Mouse (Mus musculus) gastrocnemius, postnatal 36 days (tissue): ENCODE data around the gene Ulk1. TPM values are rescaled to one million over a fixed set of nuclear protein-coding genes. Genes with fewer than 3 reads are reported as not detected.
"Not testable (repeated sequence)": the region's sequence is repeated elsewhere in the genome, so short reads cannot be mapped to it uniquely, and the experiment has no call there.

Experiments used
- DNase-seq, 2 experiments: peaks; one replicate each; pipeline ENCODE4 v3.0.0; 2022
- intact Hi-C: fragments of 180-260 bp; cut with DNase I; formaldehyde crosslinking; loops from one replicate; pipeline ENCODE4 v1.15.1; 2025
- total RNA-seq, 2 experiments: library from RNA; stranded (reverse); gene quantifications; 2 replicates each; pipeline ENCODE4 v1.2.3; 2021

The Ulk1 gene
- total RNA-seq, 2 experiments from 2014 or later, result 46.3 to 49.4 TPM

GRCm38 (mm10) chr5:110774511-110774910 lies 35.4 kb downstream of the Ulk1 start:
- intact Hi-C loops, result loop anchor here (5.0 kb wide), 1 partner anchor 33 kb away; no protein-coding TSS in a partner anchor
- DNase-seq, result no peak

GRCm38 (mm10) chr5:110772945-110773344 lies 37.0 kb downstream of the Ulk1 start:
- not testable (repeated sequence) for DNase-seq
- intact Hi-C loops, result loop anchor here (5.0 kb wide), 1 partner anchor 34 kb away; no protein-coding TSS in a partner anchor

GRCm38 (mm10) chr5:110770448-110771158 lies 39.3 kb downstream of the Ulk1 start, which contains the start of gene Ep400:
TSS of gene Ep400 (minus strand) at chr5:110770717.
- intact Hi-C loops, result loop anchor here (5.0 kb wide), 1 partner anchor 37 kb away; no protein-coding TSS in a partner anchor
- DNase-seq, result peak; percentile 100

GRCm38 (mm10) chr5:110770031-110770445 lies 39.9 kb downstream of the Ulk1 start:
- intact Hi-C loops, result loop anchor here (5.0 kb wide), 1 partner anchor 37 kb away; no protein-coding TSS in a partner anchor
- DNase-seq, result no peak

GRCm38 (mm10) chr5:110769272-110769671 lies 40.6 kb downstream of the Ulk1 start:
- intact Hi-C loops, result no loop called here

GRCm38 (mm10) chr5:110763890-110764289 lies 46.0 kb downstream of the Ulk1 start:
- DNase-seq, result no peak
- intact Hi-C loops, result no loop called here

More at GRCm38 (mm10) chr5:110769272-110769671, 40.6 kb downstream of the Ulk1 start:
- no peak for DNase-seq

- intact Hi-C loops, result no loop called here
Observed at GRCm38 (mm10) chr5:110745021-110745420, 64.9 kb downstream of the Ulk1 start.

GRCm38 (mm10) chr5:110739496-110740275 lies 70.2 kb downstream of the Ulk1 start:
- intact Hi-C loops, result no loop called here

More at GRCm38 (mm10) chr5:110745021-110745420, 64.9 kb downstream of the Ulk1 start:
- no peak for DNase-seq

GRCm38 (mm10) chr5:110735606-110736005 lies 74.3 kb downstream of the Ulk1 start:
- DNase-seq, result no peak
- intact Hi-C loops, result no loop called here

More at GRCm38 (mm10) chr5:110739496-110740275, 70.2 kb downstream of the Ulk1 start:
- no peak for DNase-seq

Other genes with a start within 250 kb of the Ulk1 start
- 10 to 100 TPM; 13.0 to 14.4 TPM for gene Noc4l, start 156.7 kb downstream of the Ulk1 start, total RNA-seq
- 10 to 100 TPM in 1 of 2 experiments, 1 to 10 TPM in 1; 7.9 to 10.4 TPM for gene Ddx51, start 156.6 kb downstream of the Ulk1 start, total RNA-seq
- gene Ep400, start 39.4 kb downstream of the Ulk1 start, total RNA-seq, result 10 to 100 TPM; 21.4 TPM
- gene Pus1, start 29.4 kb downstream of the Ulk1 start, total RNA-seq, result 1 to 10 TPM; 8.1 to 9.7 TPM
- gene Hscb, start 29.7 kb upstream of the Ulk1 start, total RNA-seq, result 10 to 100 TPM; 12.3 to 14.1 TPM
- 1 to 10 TPM; 1.1 to 1.3 TPM for gene Chek2, start 29.9 kb upstream of the Ulk1 start, total RNA-seq
- gene Ttc28, start 69.7 kb upstream of the Ulk1 start, total RNA-seq, result 10 to 100 TPM; 12.6 to 13.9 TPM